Mouse (Mus musculus): ENCODE measurements around the gene Daam2. TPM values are rescaled to one million over a fixed set of nuclear protein-coding genes. Genes with fewer than 3 reads are reported as not detected.

Daam2 gene
- polyA plus RNA-seq, 1 experiment from 2014 or later: 4.7 TPM

DNA sequence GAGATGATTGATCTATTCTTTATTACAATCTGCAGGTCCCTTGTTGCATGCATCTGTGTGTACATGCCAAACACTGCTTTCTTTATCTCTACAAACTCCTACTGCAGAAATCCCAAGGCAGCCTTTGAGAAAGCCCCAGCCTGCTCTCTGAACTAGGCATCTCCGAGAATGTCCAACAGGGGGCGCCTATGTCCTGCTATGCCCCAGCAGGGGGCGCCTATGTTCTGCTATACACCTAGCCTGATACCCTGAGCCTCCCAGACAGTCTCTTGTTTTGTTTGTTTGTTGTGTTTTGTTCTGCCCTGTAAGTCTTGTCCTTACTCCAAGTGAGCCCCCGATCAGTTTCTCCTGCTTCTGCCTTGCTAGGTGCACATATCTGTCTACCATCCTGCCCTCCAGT, 95.9 kb downstream of the Daam2 start:
- peak; percentile 99 for TF ChIP-seq CTCF (IDR thresholded peaks at IDR 0.05; ENCODE audit: low read depth)
- Histone ChIP-seq H3K4me1 (replicated peaks; ENCODE audit: insufficient read depth, low read length) (no peaks in the 10 kb centered on the region), H3K27me3 (ENCODE audit: insufficient read depth, low read length) (no peaks in the 10 kb centered on the region), H3K27ac (no peak overlapping the region), H3K4me3 (replicated peaks; ENCODE audit: low read depth, low read length) (no peak overlapping the region), H3K9ac (ENCODE audit: low read depth, low read length) (no peak overlapping the region), H3K4me2 (ENCODE audit: low read length) (no peak overlapping the region), H3K9me3 (replicated peaks; ENCODE audit: low read length) (no peaks in the 10 kb centered on the region), H3K36me3 (ENCODE audit: insufficient read depth, low read length) (no peaks in the 10 kb centered on the region)
- WGBS: 29% methylated on average over 4 of the region's 4 CpGs
- 0 out of 2 replicates have a peak, but pooled peaks have one; percentile 40 for ATAC-seq (replicated peaks; ENCODE audit: low FRiP score, low read depth)
- DNase-seq (ENCODE audit: low spot score): peak; percentile 88

DNA sequence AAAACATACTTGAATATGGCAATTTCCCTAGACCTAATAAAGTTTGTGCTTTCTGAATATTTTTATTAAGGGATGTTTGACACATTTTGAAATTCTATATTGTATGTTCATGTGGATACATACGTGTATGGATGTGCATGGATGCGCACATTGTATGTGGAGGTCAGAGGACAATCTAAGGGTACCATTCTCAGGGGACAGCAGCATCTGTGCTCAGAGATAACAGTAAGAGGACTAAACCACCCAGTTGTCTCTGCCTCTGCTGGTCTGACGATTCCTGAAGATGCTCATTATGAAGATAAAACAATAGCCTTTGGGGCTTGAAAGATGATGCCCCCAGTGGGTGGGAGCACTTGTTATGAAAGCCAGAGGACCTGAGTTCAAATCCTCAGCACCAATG, 99.3 kb downstream of the Daam2 start:
- Histone ChIP-seq H3K4me2 (ENCODE audit: low read length) (no peak overlapping the region), H3K27me3 (ENCODE audit: insufficient read depth, low read length) (no peaks in the 10 kb centered on the region), H3K27ac (no peak overlapping the region), H3K9ac (ENCODE audit: low read depth, low read length) (no peak overlapping the region), H3K9me3 (replicated peaks; ENCODE audit: low read length) (no peaks in the 10 kb centered on the region), H3K4me3 (replicated peaks; ENCODE audit: low read depth, low read length) (no peak overlapping the region), H3K4me1 (replicated peaks; ENCODE audit: insufficient read depth, low read length) (no peaks in the 10 kb centered on the region), H3K36me3 (ENCODE audit: insufficient read depth, low read length) (no peaks in the 10 kb centered on the region)
- ATAC-seq (replicated peaks; ENCODE audit: low FRiP score, low read depth) (no peak), DNase-seq (ENCODE audit: low spot score) (no peak)
- TF ChIP-seq CTCF (IDR thresholded peaks at IDR 0.05; ENCODE audit: low read depth): no peak
- WGBS: 90% methylated on average over 3 of the region's 3 CpGs

DNA sequence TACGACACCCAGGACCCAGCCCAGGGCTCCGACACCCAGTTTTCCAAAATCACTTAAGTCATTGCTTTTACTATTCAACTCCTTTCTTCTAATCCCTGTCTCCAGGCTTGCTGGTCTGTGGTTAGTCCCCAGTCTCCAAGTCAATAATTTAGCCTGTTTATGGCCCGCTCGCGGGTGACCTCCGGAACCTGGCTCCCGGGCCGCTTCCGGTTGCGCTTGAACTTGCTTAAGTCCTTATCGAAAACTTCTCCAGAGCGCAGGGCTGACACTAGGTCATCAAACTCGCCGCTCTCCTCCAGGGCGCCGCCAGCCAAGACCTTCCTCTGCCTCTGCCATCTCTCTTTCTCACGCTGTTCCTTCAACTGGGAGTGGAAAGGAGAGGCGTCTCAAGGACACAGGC, 105.8 kb downstream of the Daam2 start:
- Histone ChIP-seq H3K4me2 (ENCODE audit: low read length) (no peak overlapping the region), H3K4me3 (replicated peaks; ENCODE audit: low read depth, low read length) (no peak overlapping the region), H3K36me3 (ENCODE audit: insufficient read depth, low read length) (peaks cover 14% of the 10 kb centered on the region), H3K27ac (no peak overlapping the region), H3K27me3 (ENCODE audit: insufficient read depth, low read length) (no peaks in the 10 kb centered on the region), H3K9me3 (replicated peaks; ENCODE audit: low read length) (no peaks in the 10 kb centered on the region), H3K4me1 (replicated peaks; ENCODE audit: insufficient read depth, low read length) (no peaks in the 10 kb centered on the region; the same call in 1 of the 2 replicates), H3K9ac (ENCODE audit: low read depth, low read length) (no peak overlapping the region)
- WGBS: 83% methylated on average over 18 of the region's 18 CpGs
- TF ChIP-seq CTCF (IDR thresholded peaks at IDR 0.05; ENCODE audit: low read depth): no peak
- ATAC-seq (replicated peaks; ENCODE audit: low FRiP score, low read depth): no peak
- no peak for DNase-seq (ENCODE audit: low spot score)

DNA sequence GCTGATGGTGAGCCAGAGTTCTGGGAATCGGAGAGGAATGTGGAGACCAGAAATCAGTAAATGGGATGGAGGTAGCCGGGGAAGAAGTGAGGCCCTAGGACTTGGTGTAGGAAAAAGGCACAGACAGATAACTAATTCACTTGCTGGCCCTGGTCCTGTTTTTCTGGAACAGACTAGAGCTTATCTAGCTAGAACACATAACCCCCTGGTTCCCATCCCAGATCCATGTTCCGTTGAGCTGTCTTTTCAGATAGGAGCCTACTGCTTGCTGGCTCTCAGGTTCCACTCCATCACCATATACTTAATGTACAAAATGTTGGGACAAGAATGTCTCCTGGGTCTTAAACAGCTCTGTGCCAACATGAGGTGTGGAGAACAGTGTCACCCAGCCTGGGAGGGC, 106.3 kb downstream of the Daam2 start:
- DNase-seq (ENCODE audit: low spot score) (no peak), ATAC-seq (replicated peaks; ENCODE audit: low FRiP score, low read depth) (no peak)
- Histone ChIP-seq H3K27me3 (ENCODE audit: insufficient read depth, low read length) (no peaks in the 10 kb centered on the region), H3K4me3 (replicated peaks; ENCODE audit: low read depth, low read length) (no peak overlapping the region), H3K9ac (ENCODE audit: low read depth, low read length) (no peak overlapping the region), H3K27ac (no peak overlapping the region), H3K4me1 (replicated peaks; ENCODE audit: insufficient read depth, low read length) (no peaks in the 10 kb centered on the region; the same call in 1 of the 2 replicates), H3K36me3 (ENCODE audit: insufficient read depth, low read length) (peaks cover 14% of the 10 kb centered on the region), H3K4me2 (ENCODE audit: low read length) (no peak overlapping the region), H3K9me3 (replicated peaks; ENCODE audit: low read length) (no peaks in the 10 kb centered on the region)
- no peak for TF ChIP-seq CTCF (IDR thresholded peaks at IDR 0.05; ENCODE audit: low read depth)
- WGBS: 92% methylated on average over 3 of the region's 3 CpGs

DNA sequence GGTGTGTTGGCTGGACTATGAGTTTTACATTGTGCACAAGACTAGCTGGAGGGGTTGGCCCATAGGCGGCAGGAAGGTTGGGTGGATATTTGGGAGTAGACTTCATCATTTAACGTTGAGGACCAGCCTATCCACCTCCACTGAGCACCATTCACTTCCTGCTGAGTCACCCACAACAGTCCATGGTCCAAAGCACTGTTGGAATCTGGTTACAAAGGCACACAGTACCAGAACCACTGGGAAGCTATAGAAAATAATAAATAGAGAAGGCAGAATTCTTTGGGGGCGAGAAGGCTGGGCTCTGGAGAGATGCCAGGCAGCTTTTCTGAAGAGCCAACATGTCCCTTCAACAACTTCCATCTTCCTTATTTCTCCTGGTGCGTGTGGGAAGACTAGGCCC, 107.8 kb downstream of the Daam2 start:
- no peaks in the 10 kb centered on the region for H3K27me3 ChIP-seq (ENCODE audit: insufficient read depth, low read length)
- no peak overlapping the region for H3K4me3 ChIP-seq (replicated peaks; ENCODE audit: low read depth, low read length)
- no peak for ATAC-seq (replicated peaks; ENCODE audit: low FRiP score, low read depth)
- DNase-seq (ENCODE audit: low spot score): no peak
- no peak overlapping the region for H3K9ac ChIP-seq (ENCODE audit: low read depth, low read length)
- no peaks in the 10 kb centered on the region; the same call in 1 of the 2 replicates for H3K4me1 ChIP-seq (replicated peaks; ENCODE audit: insufficient read depth, low read length)
- H3K9me3 ChIP-seq (replicated peaks; ENCODE audit: low read length): no peaks in the 10 kb centered on the region
- peaks cover 14% of the 10 kb centered on the region for H3K36me3 ChIP-seq (ENCODE audit: insufficient read depth, low read length)
- H3K27ac ChIP-seq: no peak overlapping the region
- TF ChIP-seq CTCF (IDR thresholded peaks at IDR 0.05; ENCODE audit: low read depth): no peak
- 76% methylated on average over 4 of the region's 4 CpGs for WGBS
- H3K4me2 ChIP-seq (ENCODE audit: low read length): no peak overlapping the region

DNA sequence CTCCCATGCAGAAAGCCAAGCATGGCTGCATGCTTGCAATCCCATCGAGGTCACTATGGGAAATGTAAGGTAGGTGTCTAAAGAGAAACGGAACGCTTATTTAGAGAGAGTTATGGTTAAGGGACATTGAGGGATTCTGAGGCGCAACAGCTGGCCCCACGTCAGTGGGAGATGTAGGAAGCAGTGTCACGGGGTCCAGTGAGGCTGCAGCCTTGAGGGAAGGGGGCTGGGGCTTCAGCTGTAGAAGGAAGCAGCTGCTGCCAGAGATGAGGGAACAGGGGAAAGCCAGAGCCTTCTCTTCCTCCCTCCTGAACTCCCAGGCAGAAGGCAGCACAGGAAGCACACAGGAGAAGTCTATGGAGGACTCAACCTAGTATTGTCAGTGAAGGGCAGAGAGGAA, 113.2 kb downstream of the Daam2 start:
- 0 out of 2 replicates have a peak, but pooled peaks cover 3% of the 10 kb centered on the region for H3K4me1 ChIP-seq (replicated peaks; ENCODE audit: insufficient read depth, low read length)
- no peak overlapping the region for H3K27ac ChIP-seq
- ATAC-seq (replicated peaks; ENCODE audit: low FRiP score, low read depth): no peak; the same call in 1 of the 2 replicates
- peak; percentile 83 for DNase-seq (ENCODE audit: low spot score)
- 43% methylated on average over 6 of the region's 6 CpGs for WGBS
- H3K4me2 ChIP-seq (ENCODE audit: low read length): no peak overlapping the region
- no peak overlapping the region for H3K9ac ChIP-seq (ENCODE audit: low read depth, low read length)
- H3K9me3 ChIP-seq (replicated peaks; ENCODE audit: low read length): no peaks in the 10 kb centered on the region
- H3K36me3 ChIP-seq (ENCODE audit: insufficient read depth, low read length): peaks cover 26% of the 10 kb centered on the region
- TF ChIP-seq CTCF (IDR thresholded peaks at IDR 0.05; ENCODE audit: low read depth): no peak
- H3K27me3 ChIP-seq (ENCODE audit: insufficient read depth, low read length): no peaks in the 10 kb centered on the region
- H3K4me3 ChIP-seq (replicated peaks; ENCODE audit: low read depth, low read length): no peak overlapping the region

DNA sequence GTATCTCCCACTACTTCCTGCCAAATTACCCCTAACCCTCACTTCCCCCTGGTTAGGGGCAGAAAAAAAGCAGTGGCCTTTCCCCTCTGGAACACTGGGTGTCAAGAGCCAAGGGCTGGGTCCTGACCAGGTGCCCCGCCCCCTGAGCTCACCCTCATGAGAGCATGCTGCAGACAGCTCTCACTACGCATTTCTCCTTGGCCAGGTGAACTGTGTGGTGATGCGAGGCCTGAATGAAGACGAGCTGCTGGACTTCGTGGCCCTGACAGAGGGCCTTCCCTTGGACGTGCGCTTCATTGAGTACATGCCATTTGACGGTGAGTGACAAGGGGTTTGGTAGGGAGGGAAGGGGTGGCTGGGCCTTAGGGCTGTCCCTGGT, 114.9 kb downstream of the Daam2 start:
- no peak for TF ChIP-seq CTCF (IDR thresholded peaks at IDR 0.05; ENCODE audit: low read depth)
- Histone ChIP-seq H3K27ac (no peak overlapping the region), H3K9me3 (replicated peaks; ENCODE audit: low read length) (no peaks in the 10 kb centered on the region), H3K9ac (ENCODE audit: low read depth, low read length) (no peak overlapping the region), H3K36me3 (ENCODE audit: insufficient read depth, low read length) (peaks cover 17% of the 10 kb centered on the region), H3K4me3 (replicated peaks; ENCODE audit: low read depth, low read length) (no peak overlapping the region), H3K4me2 (ENCODE audit: low read length) (no peak overlapping the region), H3K4me1 (replicated peaks; ENCODE audit: insufficient read depth, low read length) (0 out of 2 replicates have a peak, but pooled peaks cover 3% of the 10 kb centered on the region), H3K27me3 (ENCODE audit: insufficient read depth, low read length) (no peaks in the 10 kb centered on the region)
- 81% methylated on average over 8 of the region's 8 CpGs for whole genome bisulfite sequencing
- DNase-seq (ENCODE audit: low spot score) (no peak), ATAC-seq (replicated peaks; ENCODE audit: low FRiP score, low read depth) (peak; percentile 43; the same call in 1 of the 2 replicates)
